Mouse (Mus musculus): ENCODE measurements around the gene Arsj. TPM values are rescaled to one million over a fixed set of nuclear protein-coding genes. Genes with fewer than 3 reads are reported as not detected.

Arsj gene
- polyA plus RNA-seq, 1 experiment from 2014 or later, result 0.07 TPM

DNA sequence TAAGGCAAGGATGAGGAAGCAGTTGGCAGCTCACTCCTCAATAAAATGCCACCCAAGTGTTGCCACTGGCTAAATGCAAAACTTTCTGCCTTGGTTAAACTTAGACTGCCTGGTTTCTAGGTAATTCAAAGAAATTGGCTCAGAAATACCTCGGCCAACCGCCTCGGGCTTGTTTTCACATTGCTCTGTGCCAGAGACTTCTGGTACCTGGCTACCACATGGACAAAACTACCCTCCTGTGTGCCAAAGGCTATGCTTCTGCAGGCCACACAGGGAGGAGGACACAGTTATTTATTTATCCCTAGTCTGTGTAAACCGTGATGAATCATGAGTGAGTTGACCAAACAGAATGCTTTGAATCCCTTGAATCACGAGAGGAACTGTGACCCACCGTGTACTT lies 75.8 kb downstream of the Arsj start:
- WGBS, result 74% methylated on average over 6 of the region's 6 CpGs
- Histone ChIP-seq H3K27me3 (replicated peaks; ENCODE audit: low read depth, poor library complexity, severe bottlenecking) (no peaks in the 10 kb centered on the region), H3K27ac (replicated peaks) (no peak overlapping the region), H3K4me1 (no peaks in the 10 kb centered on the region), H3K4me3 (no peak overlapping the region), H3K36me3 (replicated peaks) (no peaks in the 10 kb centered on the region), H3K9me3 (no peaks in the 10 kb centered on the region)
- DNase-seq (ENCODE audit: low spot score), result no peak

DNA sequence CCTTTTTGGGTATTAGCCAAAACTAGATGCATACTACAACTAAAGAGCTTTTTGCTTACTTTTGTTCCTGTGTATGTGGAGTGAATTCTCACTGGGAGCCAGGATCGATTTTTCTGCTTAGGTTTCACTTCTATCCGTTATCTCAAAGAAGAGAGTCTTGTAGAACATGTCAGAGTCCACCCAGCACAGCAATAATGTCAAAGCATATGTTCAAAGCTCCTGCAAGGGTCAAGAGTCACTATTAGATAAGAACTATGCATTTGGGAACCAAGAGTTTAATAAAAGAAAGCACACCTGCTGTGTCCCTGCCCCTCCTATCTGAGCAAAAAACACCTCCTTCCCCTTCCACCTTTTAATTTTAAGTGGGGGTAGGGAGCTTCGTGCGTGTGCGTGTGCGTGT lies 85.6 kb downstream of the Arsj start:
- no peak overlapping the region for H3K4me3 ChIP-seq
- H3K27ac ChIP-seq (replicated peaks), result no peak overlapping the region
- 62% methylated on average over 6 of the region's 6 CpGs for WGBS
- H3K27me3 ChIP-seq (replicated peaks; ENCODE audit: low read depth, poor library complexity, severe bottlenecking), result no peaks in the 10 kb centered on the region
- no peak for DNase-seq (ENCODE audit: low spot score)
- no peaks in the 10 kb centered on the region for H3K4me1 ChIP-seq
- no peaks in the 10 kb centered on the region for H3K36me3 ChIP-seq (replicated peaks)
- H3K9me3 ChIP-seq, result no peaks in the 10 kb centered on the region

DNA sequence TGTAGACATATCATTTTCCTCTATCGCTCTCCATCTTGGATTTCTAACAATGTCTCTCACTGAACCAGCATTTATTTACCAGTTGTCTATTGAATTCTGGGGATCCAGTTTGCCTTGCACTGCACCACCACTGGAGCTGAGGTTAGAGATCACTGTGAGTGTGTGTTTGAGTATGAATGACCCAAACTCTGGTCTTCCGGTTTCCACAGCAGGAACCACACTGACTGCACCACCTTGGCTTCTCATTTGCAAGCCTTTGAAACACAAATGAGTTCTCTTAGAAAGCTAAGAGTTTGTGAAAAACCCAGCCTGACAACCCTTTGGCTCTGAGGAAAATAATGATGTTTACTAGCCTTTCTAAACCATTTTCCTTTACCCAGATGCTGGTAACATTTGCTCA lies 86.0 kb downstream of the Arsj start:
- no peak overlapping the region for H3K27ac ChIP-seq (replicated peaks)
- H3K27me3 ChIP-seq (replicated peaks; ENCODE audit: low read depth, poor library complexity, severe bottlenecking), result no peaks in the 10 kb centered on the region
- DNase-seq (ENCODE audit: low spot score), result no peak
- H3K36me3 ChIP-seq (replicated peaks), result no peaks in the 10 kb centered on the region
- no peaks in the 10 kb centered on the region for H3K9me3 ChIP-seq
- no peak overlapping the region for H3K4me3 ChIP-seq
- H3K4me1 ChIP-seq, result no peaks in the 10 kb centered on the region
- 53% methylated on average over 2 of the region's 2 CpGs for WGBS

DNA sequence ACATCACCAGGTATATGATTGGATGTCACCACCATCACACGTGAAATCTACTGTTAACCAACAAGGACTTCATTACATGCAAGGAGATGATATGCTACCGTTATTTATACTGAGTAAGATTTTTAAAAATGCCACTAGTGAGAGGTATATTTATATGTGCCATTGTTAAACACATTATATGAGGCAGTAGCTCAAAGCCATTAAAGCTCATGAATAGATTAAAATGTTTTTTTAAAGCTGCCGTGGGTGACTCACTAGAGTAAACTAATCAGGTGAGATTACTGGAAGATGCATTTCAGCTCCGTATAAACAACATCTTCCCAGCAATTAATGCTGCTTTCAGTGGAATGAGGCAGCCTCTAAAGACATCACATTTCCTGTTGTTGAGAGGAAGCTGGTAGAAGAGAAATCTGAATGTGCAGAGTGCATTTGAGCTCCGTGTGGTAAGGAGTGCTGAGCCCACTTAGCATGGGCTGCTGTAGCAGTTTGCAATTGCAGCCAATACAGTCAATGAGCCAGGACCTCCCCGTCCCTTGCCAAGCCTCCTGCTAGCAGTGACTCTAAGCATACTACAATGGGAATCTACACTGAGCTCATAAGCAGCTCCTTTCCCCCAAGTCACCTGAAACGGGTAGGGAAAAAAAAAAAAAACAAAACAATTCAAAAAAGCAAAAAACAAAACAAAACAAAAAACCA lies 92.5 kb downstream of the Arsj start:
- no peaks in the 10 kb centered on the region for H3K9me3 ChIP-seq
- H3K36me3 ChIP-seq (replicated peaks), result no peaks in the 10 kb centered on the region
- no peaks in the 10 kb centered on the region for H3K27me3 ChIP-seq (replicated peaks; ENCODE audit: low read depth, poor library complexity, severe bottlenecking)
- no peak overlapping the region for H3K4me3 ChIP-seq
- no peak for DNase-seq (ENCODE audit: low spot score)
- WGBS, result 62% methylated on average over 7 of the region's 7 CpGs
- no peaks in the 10 kb centered on the region for H3K4me1 ChIP-seq
- no peak overlapping the region for H3K27ac ChIP-seq (replicated peaks)

DNA sequence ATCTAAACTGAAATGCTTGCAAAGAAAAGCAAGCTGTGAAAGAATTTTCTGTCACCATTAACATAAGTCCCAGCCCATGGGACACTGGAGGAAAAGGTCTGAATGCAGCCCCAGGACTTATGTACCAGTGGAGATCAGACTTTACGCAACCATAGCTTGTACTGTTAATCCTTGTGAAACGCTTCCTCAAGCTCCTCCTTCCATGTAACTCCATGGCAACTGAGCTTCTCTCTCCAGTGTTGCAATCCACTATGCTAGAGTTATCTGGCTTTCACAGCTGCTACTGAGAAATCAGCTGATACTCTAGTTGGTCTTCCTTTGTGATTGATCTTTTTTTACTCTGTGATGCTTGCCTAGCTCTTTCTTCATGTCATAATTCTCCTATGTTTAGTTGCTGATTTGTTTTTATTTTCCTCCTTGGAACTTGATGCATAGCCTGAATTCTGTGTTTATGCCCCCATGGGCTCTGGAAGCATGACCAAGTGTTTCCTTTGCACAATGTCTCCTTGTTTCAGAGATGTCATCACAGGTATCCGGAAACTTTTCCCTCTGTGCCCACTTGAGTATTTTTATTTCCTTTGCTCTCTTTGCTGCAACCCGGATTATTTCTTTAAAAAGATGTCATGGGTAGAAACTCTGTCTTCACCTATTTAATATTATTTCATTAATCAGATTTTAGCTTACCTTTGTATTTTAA lies 99.8 kb downstream of the Arsj start:
- WGBS, result 77% methylated on average over 4 of the region's 4 CpGs
- no peak overlapping the region for H3K27ac ChIP-seq (replicated peaks)
- no peaks in the 10 kb centered on the region for H3K4me1 ChIP-seq
- H3K27me3 ChIP-seq (replicated peaks; ENCODE audit: low read depth, poor library complexity, severe bottlenecking), result no peaks in the 10 kb centered on the region
- H3K4me3 ChIP-seq, result no peak overlapping the region
- H3K36me3 ChIP-seq (replicated peaks), result no peaks in the 10 kb centered on the region
- H3K9me3 ChIP-seq, result no peaks in the 10 kb centered on the region
- no peak for DNase-seq (ENCODE audit: low spot score)

DNA sequence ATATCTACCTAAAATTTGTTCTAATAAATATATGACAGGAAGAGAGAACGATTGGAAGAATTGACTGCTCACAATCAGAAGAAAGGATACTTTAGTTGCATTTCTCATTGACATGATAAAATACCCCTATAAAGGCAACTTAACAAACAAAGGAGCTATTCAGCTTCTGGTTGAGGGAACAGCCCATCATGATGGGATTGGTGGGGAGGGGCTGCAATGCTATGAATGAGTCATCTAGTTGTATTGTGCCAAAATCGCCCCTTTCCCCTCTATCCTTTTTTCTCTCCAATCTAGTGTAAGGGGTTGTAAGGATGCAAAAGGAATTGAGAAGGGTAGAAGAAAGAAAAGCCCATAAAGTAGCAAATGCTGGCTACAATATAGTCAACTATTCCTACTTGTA lies 100.8 kb downstream of the Arsj start:
- no peak for DNase-seq (ENCODE audit: low spot score)
- Histone ChIP-seq H3K4me1 (no peaks in the 10 kb centered on the region), H3K27ac (replicated peaks) (no peak overlapping the region), H3K9me3 (no peaks in the 10 kb centered on the region), H3K4me3 (no peak overlapping the region), H3K27me3 (replicated peaks; ENCODE audit: low read depth, poor library complexity, severe bottlenecking) (no peaks in the 10 kb centered on the region), H3K36me3 (replicated peaks) (no peaks in the 10 kb centered on the region)
- 59% methylated on average over 2 of the region's 2 CpGs for WGBS

Other genes starting within 250 kb of the Arsj start
- gene Camk2d, start 232.6 kb downstream of the Arsj start, polyA plus RNA-seq (2016; fragmentation: Nextera tagmentation; extraction: Ambion mirVana), result 12.3 and 13.7 TPM in 2 replicates

Measured in embryonic facial prominence, embryonic 10.5 days (tissue).